Mouse (Mus musculus) olfactory bulb, adult 2 months (tissue): ENCODE results near the gene Prdm5. TPM values are rescaled to one million over a fixed set of nuclear protein-coding genes. Genes with fewer than 3 reads are reported as not detected.

Source experiments
- H3K27ac ChIP-seq: fragments of 200-500 bp; 2 replicates; pipeline ENCODE4 v1.5.1; 2012; ENCODE audit warnings: low read depth, low read length; ENCODE audit not compliant: insufficient read depth
- H3K4me1 ChIP-seq: fragments of 200-500 bp; 2 replicates; pipeline ENCODE4 v1.6.1; 2012; ENCODE audit warnings: low read length; ENCODE audit not compliant: control insufficient read depth, insufficient read depth
- H3K4me3 ChIP-seq: fragments of 200-500 bp; 2 replicates; pipeline ENCODE4 v1.5.1; 2012; ENCODE audit warnings: mild to moderate bottlenecking, low read depth, low read length, moderate library complexity; ENCODE audit not compliant: insufficient read depth
- CTCF ChIP-seq: fragments of 200-500 bp; IDR thresholded peaks from 2 replicates; pipeline ENCODE4 v1.5.1; 2012; ENCODE audit warnings: low read depth, mild to moderate bottlenecking, low read length, moderate library complexity; ENCODE audit not compliant: insufficient read depth
- POLR2A ChIP-seq: fragments of 200-500 bp; IDR thresholded peaks from 2 replicates; pipeline ENCODE4 v1.6.1; 2012; ENCODE audit warnings: mild to moderate bottlenecking, low read depth, low read length, moderate library complexity; ENCODE audit not compliant: insufficient read depth
- WGBS: fragments of 180-500 bp; shearing (Covaris S2); methylation state at CpG from one replicate; pipeline ENCODE4 v1.1.7; 2018; 5-methylcytosine and 5-hydroxymethylcytosine counted together
- polyA plus RNA-seq: library from polyadenylated mRNA; stranded (reverse); fragments of >200 nt; gene quantifications from 2 replicates; pipeline ENCODE4 v1.2.4, GENCODE M21; 2012; ENCODE audit warnings: low replicate concordance; ENCODE audit not compliant: missing spikeins, insufficient read depth, insufficient read length

The Prdm5 gene
- polyA plus RNA-seq, 1 experiment = not detected

GRCm38 (mm10) chr6:65765752-65766397, 12.9 kb upstream of the Prdm5 start:
- H3K27ac ChIP-seq = no peak overlapping the region
- H3K4me3 ChIP-seq = no peak overlapping the region
- no peaks in the 10 kb centered on the region for H3K4me1 ChIP-seq
- TF ChIP-seq POLR2A (no peak), CTCF (no peak)
- 96% methylated on average over 13 of the region's 13 CpGs for WGBS

- Histone ChIP-seq H3K4me3 (no peak overlapping the region), H3K4me1 (no peaks in the 10 kb centered on the region), H3K27ac (no peak overlapping the region)
- 89% methylated on average over 5 of the region's 5 CpGs for WGBS
- TF ChIP-seq POLR2A (no peak), CTCF (no peak)
Observed at GRCm38 (mm10) chr6:65767911-65768310, 10.9 kb upstream of the Prdm5 start.

- no peak for TF ChIP-seq CTCF
- TF ChIP-seq POLR2A = no peak
- WGBS = 89% methylated on average over 4 of the region's 4 CpGs
- Histone ChIP-seq H3K27ac (no peak overlapping the region), H3K4me1 (peaks cover under 1% of the 10 kb centered on the region), H3K4me3 (no peak overlapping the region)
Observed at GRCm38 (mm10) chr6:65773566-65773965, 5.2 kb upstream of the Prdm5 start.

- peaks cover 9% of the 10 kb centered on the region for H3K4me1 ChIP-seq
- H3K27ac ChIP-seq = no peak overlapping the region
- H3K4me3 ChIP-seq = no peak overlapping the region
- 82% methylated on average over 4 of the region's 4 CpGs for WGBS
- TF ChIP-seq POLR2A (no peak), CTCF (no peak)
Observed at GRCm38 (mm10) chr6:65779689-65780233, 973 bp downstream of the Prdm5 start.

- Histone ChIP-seq H3K4me3 (no peak overlapping the region), H3K4me1 (peaks cover 9% of the 10 kb centered on the region), H3K27ac (no peak overlapping the region)
- 90% methylated on average over 7 of the region's 7 CpGs for WGBS
- TF ChIP-seq POLR2A = no peak
- no peak for TF ChIP-seq CTCF
Observed at GRCm38 (mm10) chr6:65781441-65781840, 2.7 kb downstream of the Prdm5 start.

GRCm38 (mm10) chr6:65783670-65784069, 4.9 kb downstream of the Prdm5 start:
- Histone ChIP-seq H3K27ac (no peak overlapping the region), H3K4me3 (no peak overlapping the region), H3K4me1 (peaks cover 7% of the 10 kb centered on the region)
- 84% methylated on average over 1 of the region's 1 CpGs for WGBS
- TF ChIP-seq POLR2A = no peak
- TF ChIP-seq CTCF = no peak

GRCm38 (mm10) chr6:65792923-65793322, 14.1 kb downstream of the Prdm5 start:
- no peak overlapping the region for H3K27ac ChIP-seq
- no peak overlapping the region for H3K4me3 ChIP-seq
- peaks cover 2% of the 10 kb centered on the region; the same call in 1 of the 2 replicates for H3K4me1 ChIP-seq
- TF ChIP-seq POLR2A (no peak), CTCF (no peak)
- WGBS = 44% methylated on average over 2 of the region's 2 CpGs

GRCm38 (mm10) chr6:65796552-65796951, 17.8 kb downstream of the Prdm5 start:
- peaks cover 2% of the 10 kb centered on the region; the same call in 1 of the 2 replicates for H3K4me1 ChIP-seq
- TF ChIP-seq CTCF (no peak), POLR2A (no peak)
- 88% methylated on average over 3 of the region's 3 CpGs for WGBS
- H3K27ac ChIP-seq = no peak overlapping the region
- no peak overlapping the region for H3K4me3 ChIP-seq

GRCm38 (mm10) chr6:65797276-65797675, 18.5 kb downstream of the Prdm5 start:
- 76% methylated on average over 2 of the region's 2 CpGs for WGBS
- H3K27ac ChIP-seq = no peak overlapping the region
- H3K4me3 ChIP-seq = no peak overlapping the region
- peaks cover 2% of the 10 kb centered on the region; the same call in 1 of the 2 replicates for H3K4me1 ChIP-seq
- TF ChIP-seq POLR2A (no peak), CTCF (no peak)
